Mouse (Mus musculus): ENCODE measurements around the gene Slit1. TPM values are rescaled to one million over a fixed set of nuclear protein-coding genes. Genes with fewer than 3 reads are reported as not detected.

Slit1 gene
- polyA plus RNA-seq, 2 experiments from 2014 or later = not detected

DNA sequence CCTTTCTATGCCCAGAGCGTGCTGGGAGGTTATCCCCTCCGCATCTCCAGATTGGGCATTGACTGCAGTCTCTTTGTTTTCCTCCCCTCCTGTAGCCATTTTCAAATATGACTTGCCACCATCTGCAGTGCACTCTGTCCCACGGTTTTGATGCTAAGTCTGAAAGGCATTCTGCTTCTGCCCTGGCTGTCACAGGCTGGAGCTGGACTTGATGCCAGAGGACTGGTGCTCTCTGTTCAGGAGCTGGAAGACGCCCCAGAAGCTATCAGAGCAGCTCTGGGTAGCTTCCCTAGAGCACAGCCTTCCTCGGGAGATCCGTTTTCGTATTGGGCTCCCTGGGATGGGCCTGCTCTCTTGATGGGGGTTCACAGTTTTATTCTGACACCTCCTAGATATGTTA is 154.4 kb downstream of the Slit1 start:
- ATAC-seq = no peak

GRCm38 (mm10) chr19:41587431-41588222 is 155.8 kb downstream of the Slit1 start:
- ATAC-seq = no peak

DNA sequence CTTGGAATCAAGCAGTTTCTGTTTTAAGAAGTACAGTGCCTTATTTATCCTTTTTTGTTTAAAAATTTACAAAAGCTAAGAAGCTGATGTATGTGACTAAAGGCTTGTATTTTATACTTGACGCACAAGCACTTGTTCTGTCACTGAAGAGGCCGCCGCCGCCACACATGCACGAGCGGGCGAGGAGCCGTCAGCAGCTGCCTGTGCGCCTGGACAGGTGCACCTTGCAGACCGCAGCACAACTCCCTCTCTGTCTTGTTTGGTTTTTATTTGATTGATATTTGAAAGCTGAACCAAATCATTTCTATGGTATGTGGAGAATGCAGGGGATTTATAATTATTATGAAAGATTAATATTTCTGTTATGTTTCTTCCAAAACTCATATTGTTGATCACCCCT is 156.7 kb downstream of the Slit1 start:
- no peak for ATAC-seq

DNA sequence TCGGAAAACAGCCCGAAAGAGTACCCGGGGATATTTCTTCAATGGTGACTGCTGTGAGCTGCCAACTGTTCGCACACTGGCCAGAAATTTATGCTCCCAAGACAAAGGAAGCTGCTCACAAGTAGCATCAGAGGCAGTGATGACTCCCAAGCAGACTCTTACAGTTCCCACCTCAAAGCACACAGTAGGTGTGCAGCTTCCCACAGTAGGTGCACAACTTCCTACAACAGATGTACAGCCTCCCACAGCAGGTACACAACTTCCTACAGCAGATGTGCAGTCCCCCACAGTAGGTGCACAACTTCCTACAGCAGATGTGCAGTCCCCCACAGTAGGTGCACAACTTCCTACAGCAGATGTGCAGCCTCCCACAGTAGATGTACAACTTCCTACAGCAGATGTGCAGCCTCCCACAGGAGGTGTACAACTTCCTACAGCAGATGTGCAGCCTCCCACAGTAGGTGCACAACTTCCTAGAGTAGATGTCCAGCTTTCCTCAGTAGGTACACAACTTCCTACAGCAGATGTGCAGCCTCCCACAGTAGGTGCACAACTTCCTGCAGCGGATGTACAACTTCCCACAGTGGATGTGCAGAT is 160.4 kb downstream of the Slit1 start:
- ATAC-seq = no peak

DNA sequence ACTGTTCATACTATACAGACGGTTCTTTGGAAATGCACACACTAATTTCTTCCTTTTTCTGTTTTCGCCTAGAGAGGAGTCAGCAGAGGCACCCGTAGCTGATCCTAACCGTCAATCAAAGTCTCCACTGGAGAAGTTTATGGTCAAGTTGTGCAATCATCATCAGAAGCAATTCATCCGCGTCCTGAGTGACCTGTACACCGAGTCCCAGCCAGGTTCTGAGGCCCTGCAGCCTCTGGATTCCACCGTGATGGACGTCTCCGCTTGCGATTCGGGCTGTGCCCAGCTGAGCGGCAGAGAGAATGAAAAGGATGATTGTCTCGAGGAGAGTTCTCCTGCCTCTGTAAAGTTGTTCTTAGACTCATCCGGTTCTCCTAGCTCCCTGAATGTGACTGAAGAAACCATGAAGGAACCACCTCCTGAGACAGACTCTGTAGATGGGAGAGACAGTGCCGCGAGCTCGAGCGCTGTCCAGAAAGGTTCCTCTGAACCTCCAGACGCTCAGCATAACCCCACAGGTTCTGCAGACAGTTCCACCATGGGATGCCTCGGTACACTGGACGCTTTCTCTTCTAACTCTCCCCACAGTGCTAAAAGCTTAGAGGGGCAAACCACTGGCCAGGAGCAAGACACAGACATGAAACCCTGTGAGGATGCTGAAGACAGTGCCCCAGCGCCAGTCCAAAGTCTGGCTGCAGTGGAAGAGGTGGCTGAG is 161.6 kb downstream of the Slit1 start, which contains the start of gene Gm340:
Gene Gm340, plus strand, starts transcription at position 665 of the 715 bp plus-strand sequence.
- ATAC-seq = no peak

- ATAC-seq = no peak
These were observed 164.0 kb downstream of the Slit1 start for GRCm38 (mm10) chr19:41579311-41579920.

- ATAC-seq = no peak
These were observed 165.9 kb downstream of the Slit1 start for GRCm38 (mm10) chr19:41577576-41577975.

GRCm38 (mm10) chr19:41573700-41574099 is 169.8 kb downstream of the Slit1 start:
- no peak for ATAC-seq

- no peak for ATAC-seq
These were observed 174.7 kb downstream of the Slit1 start for GRCm38 (mm10) chr19:41568791-41569190.

DNA sequence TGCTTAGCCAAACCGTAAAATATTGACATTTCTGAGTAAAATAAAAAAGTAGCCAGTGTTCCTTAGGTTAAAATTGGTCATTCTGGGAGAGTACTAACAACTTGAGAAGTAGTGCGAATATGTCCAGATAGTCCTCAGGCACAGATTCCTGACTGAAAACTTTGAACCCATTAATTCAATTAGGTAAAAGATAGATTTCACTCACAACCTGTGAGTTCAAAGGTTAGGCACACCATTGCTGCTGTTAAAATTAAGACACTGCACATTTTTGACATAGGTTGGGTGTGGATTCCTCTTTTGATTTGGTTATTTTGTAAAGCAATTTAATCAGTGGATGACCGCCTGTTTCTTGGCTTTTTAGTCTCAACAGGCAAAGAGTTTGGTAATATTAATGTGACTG is 182.6 kb downstream of the Slit1 start:
- no peak for ATAC-seq

GRCm38 (mm10) chr19:41558891-41559486 is 184.5 kb downstream of the Slit1 start:
- no peak for ATAC-seq

DNA sequence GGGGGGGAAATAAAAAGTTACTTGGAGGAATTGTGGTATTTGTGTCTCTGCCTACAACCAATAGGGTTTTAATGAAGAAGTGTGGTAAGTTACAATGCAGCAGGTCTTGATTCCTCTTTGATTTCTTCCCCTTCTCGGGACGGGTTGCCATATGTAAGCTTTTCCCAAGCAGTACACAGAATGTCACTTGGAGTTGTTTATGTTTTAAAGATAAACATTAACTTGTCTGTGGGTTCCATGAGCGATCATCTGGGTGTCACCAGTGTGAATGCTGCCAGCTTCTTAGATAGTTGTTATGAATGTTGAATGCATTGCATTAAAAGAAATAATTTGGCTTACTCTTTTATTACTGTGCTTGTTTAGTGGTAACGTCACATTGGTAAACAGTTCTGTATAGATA is 186.0 kb downstream of the Slit1 start:
- ATAC-seq = no peak

GRCm38 (mm10) chr19:41556981-41557380 is 186.5 kb downstream of the Slit1 start:
- no peak for ATAC-seq

Other genes with a start within 250 kb of the Slit1 start
- 1 to 10 TPM; 4.0 to 6.4 TPM for gene Gm340, start 161.3 kb downstream of the Slit1 start, polyA plus RNA-seq (2017; shearing (Covaris generic))
- gene Arhgap19, start 58.4 kb upstream of the Slit1 start, polyA plus RNA-seq (2017; shearing (Covaris generic)) = 1 to 10 TPM; 3.0 to 5.9 TPM
- gene Frat1, start 86.3 kb upstream of the Slit1 start, polyA plus RNA-seq (2017; shearing (Covaris generic)) = 10 to 100 TPM; 24.5 to 30.3 TPM
- gene Frat2, start 104.5 kb upstream of the Slit1 start, polyA plus RNA-seq (2017; shearing (Covaris generic)) = 1 to 10 TPM in 1 of 2 experiments, under 1 TPM in 1; 0.75 to 1.9 TPM
- 10 to 100 TPM in 1 of 2 experiments, 1 to 10 TPM in 1; 7.2 to 17.3 TPM for gene Rrp12, start 152.5 kb upstream of the Slit1 start, polyA plus RNA-seq (2017; shearing (Covaris generic))
- 10 to 100 TPM; 41.8 to 43.3 TPM for gene Pgam1, start 168.3 kb upstream of the Slit1 start, polyA plus RNA-seq (2017; shearing (Covaris generic))
- gene Exosc1, start 189.8 kb upstream of the Slit1 start, polyA plus RNA-seq (2017; shearing (Covaris generic)) = 10 to 100 TPM; 83.6 to 89.9 TPM
- 10 to 100 TPM; 40.7 to 59.3 TPM for gene Zdhhc16, start 189.8 kb upstream of the Slit1 start, polyA plus RNA-seq (2017; shearing (Covaris generic))
- 100 to 1,000 TPM in 1 of 2 experiments, 10 to 100 TPM in 1; 78.1 to 104 TPM for gene Mms19, start 237.5 kb upstream of the Slit1 start, polyA plus RNA-seq (2017; shearing (Covaris generic))
- 1 to 10 TPM; 3.7 to 4.1 TPM for gene Ubtd1, start 238.1 kb upstream of the Slit1 start, polyA plus RNA-seq (2017; shearing (Covaris generic))

Measured in CD4-positive, CD25-positive, alpha-beta regulatory T cell, adult 4 months (primary cell).